Mouse (Mus musculus): ENCODE results near the gene Tmem110.

Gene Tmem110

DNA sequence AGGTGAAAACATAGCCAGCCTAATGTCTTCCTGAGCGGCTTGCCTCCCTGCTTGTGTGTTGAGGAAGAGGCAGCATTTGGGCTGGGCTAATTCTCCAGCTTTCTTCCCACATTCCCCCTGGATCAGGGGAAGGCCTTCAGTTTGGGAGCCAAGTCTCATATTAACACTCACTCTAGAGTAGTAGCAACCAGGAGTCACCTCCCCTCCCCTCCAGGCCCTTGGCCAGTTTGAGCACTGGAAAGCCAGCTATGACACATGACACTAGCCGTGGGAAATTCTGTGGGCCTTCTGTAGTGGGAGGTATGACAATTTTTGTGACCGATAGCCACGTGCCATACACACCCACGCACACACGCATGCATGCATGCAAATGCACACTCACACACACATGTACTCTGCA, 80.6 kb downstream of the Tmem110 start:
- no peak for DNase-seq

DNA sequence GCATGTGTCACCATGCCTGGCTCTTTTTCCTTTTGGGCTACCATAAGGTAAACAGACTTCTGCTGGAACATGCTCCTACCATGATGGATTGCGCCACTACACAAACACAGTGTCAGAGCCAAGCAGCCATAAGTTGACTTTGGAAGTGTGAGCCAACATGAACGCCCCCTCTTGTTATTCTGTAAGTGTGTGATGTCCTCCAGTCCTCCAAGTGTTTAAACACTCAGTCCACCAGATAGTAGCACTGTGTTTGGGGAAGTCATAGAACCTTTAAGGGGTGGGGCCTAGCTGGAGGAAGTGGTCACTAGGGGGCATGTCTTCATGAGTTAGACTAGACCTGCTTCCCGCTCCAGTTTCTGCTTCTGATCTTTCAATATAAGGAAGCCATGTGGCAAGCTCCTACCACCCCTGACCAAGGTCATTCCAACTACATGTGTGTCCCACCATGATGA, 82.5 kb downstream of the Tmem110 start:
- no peak for DNase-seq

DNA sequence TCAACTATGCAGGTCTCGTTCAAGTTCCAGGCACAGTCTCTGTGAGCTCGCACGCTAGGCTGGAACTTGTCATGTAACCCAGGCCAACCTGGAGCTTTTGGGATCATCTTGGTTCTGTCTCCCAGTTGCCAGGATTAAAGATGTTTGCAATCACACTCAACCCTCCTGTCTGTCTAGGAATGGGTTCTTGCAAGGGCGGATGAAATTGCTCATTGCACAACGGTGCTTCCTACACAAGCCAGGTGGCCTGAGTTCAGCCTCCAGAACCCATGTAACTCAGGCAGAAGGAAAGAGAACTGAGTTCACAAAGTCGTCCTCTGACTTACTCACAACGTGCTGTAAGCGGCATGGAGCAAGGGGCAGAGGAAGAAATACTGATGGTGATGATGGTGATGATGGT, 85.8 kb downstream of the Tmem110 start:
- no peak for DNase-seq

DNA sequence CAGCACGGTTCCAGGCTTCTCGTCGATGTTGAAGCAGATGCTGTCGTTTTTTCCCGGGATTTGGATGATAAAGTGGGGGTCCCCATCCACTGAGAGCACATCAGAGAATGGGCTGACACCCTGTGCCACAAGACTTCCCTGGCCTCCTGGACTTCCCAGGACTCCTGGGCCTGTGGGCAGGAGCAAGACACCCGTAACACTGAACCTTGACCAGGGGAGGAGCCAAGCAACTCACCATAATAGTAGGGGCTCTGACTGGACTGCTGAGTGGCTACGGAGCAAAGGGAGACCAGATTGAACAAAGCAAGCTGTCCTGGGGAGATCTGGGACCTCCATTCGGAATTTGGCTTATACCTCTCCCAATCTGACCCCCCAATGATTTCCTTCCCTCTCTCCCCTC, 87.3 kb downstream of the Tmem110 start:
- DNase-seq, result peak; percentile 41

- peak; percentile 61 for DNase-seq
These were observed 88.0 kb downstream of the Tmem110 start for GRCm38 (mm10) chr14:30913404-30913803.

- no peak for DNase-seq
These were observed 91.1 kb downstream of the Tmem110 start for GRCm38 (mm10) chr14:30916516-30916915.

- no peak for DNase-seq
These were observed 96.8 kb downstream of the Tmem110 start for GRCm38 (mm10) chr14:30922053-30922670.

- DNase-seq, result no peak
These were observed 98.2 kb downstream of the Tmem110 start, which contains the start of gene Itih3 for GRCm38 (mm10) chr14:30923375-30924105. TSS of gene Itih3 (minus strand) at chr14:30923760.

GRCm38 (mm10) chr14:30925492-30925891, 100.1 kb downstream of the Tmem110 start:
- no peak for DNase-seq

All from kidney, adult 18-20 months (tissue).